Mouse (Mus musculus): ENCODE data around the gene Srp68.
"Not testable (repeated sequence)": the region's sequence is repeated elsewhere in the genome, so short reads cannot be mapped to it uniquely, and the experiment has no call there.

Gene Srp68

GRCm38 (mm10) chr11:116282912-116283521 lies 9.0 kb upstream of the Srp68 start:
- no peak for DNase-seq

- peak; percentile 36 for DNase-seq
Observed at GRCm38 (mm10) chr11:116282089-116282488, 8.1 kb upstream of the Srp68 start.

GRCm38 (mm10) chr11:116281671-116282070 lies 7.7 kb upstream of the Srp68 start:
- DNase-seq, result no peak

GRCm38 (mm10) chr11:116280751-116281663 lies 7.0 kb upstream of the Srp68 start, which contains the start of gene Galr2:
Gene Galr2, plus strand, starts transcription at chr11:116280939.
- no peak for DNase-seq

- not testable (repeated sequence) for DNase-seq
Observed at GRCm38 (mm10) chr11:116277184-116277583, 3.2 kb upstream of the Srp68 start.

- no peak for DNase-seq
Observed at GRCm38 (mm10) chr11:116273469-116274044, 460 bp downstream of the Srp68 start.

- DNase-seq, result no peak
Observed at GRCm38 (mm10) chr11:116272589-116273468, 1.2 kb downstream of the Srp68 start.

- no peak for DNase-seq
Observed at GRCm38 (mm10) chr11:116269560-116269959, 4.5 kb downstream of the Srp68 start.

GRCm38 (mm10) chr11:116268313-116268712 lies 5.7 kb downstream of the Srp68 start:
- DNase-seq, result no peak

- DNase-seq, result no peak
Observed at GRCm38 (mm10) chr11:116267637-116268036, 6.4 kb downstream of the Srp68 start.

GRCm38 (mm10) chr11:116265850-116266249 lies 8.2 kb downstream of the Srp68 start:
- no peak for DNase-seq

GRCm38 (mm10) chr11:116265352-116265751 lies 8.7 kb downstream of the Srp68 start:
- no peak for DNase-seq

GRCm38 (mm10) chr11:116260259-116260658 lies 13.8 kb downstream of the Srp68 start:
- no peak for DNase-seq

- no peak for DNase-seq
Observed at GRCm38 (mm10) chr11:116259461-116259860, 14.6 kb downstream of the Srp68 start.

- DNase-seq, result no peak
Observed at GRCm38 (mm10) chr11:116255982-116256675, 17.9 kb downstream of the Srp68 start.

- no peak for DNase-seq
Observed at GRCm38 (mm10) chr11:116255090-116255981, 18.7 kb downstream of the Srp68 start.

GRCm38 (mm10) chr11:116254627-116255026 lies 19.4 kb downstream of the Srp68 start:
- peak; percentile 79 for DNase-seq

GRCm38 (mm10) chr11:116253076-116253600 lies 20.9 kb downstream of the Srp68 start:
- peak; percentile 55 for DNase-seq

- DNase-seq, result no peak
Observed at GRCm38 (mm10) chr11:116250898-116251297, 23.1 kb downstream of the Srp68 start.

- peak; percentile 63 for DNase-seq
Observed at GRCm38 (mm10) chr11:116247502-116248222, 26.4 kb downstream of the Srp68 start.
